Mouse (Mus musculus) limb, embryonic 14.5 days (tissue): ENCODE data around the gene Sipa1l1. TPM values are rescaled to one million over a fixed set of nuclear protein-coding genes. Genes with fewer than 3 reads are reported as not detected.

Source experiments
- ATAC-seq: fragments of 200-750 bp; cut with Nextera tagmentation; 2 replicates; pipeline ENCODE4 v1.8.0; 2017; ENCODE audit warnings: low read depth, moderate number of reproducible peaks, moderate TSS enrichment; ENCODE audit not compliant: low FRiP score
- DNase-seq: peaks from one replicate; pipeline ENCODE4 v3.0.0-alpha.2; 2015; ENCODE audit warnings: low spot score
- H3K27ac ChIP-seq: fragments of 300-500 bp; sonication (generic); replicated peaks from 2 replicates; pipeline ENCODE4 v1.5.1; 2014; ENCODE audit warnings: low read depth, mild to moderate bottlenecking, low read length, moderate library complexity, mixed read lengths
- H3K27me3 ChIP-seq: fragments of 300-500 bp; sonication (generic); 2 replicates; pipeline ENCODE4 v1.6.1; 2014; ENCODE audit warnings: low read length, mixed read lengths; ENCODE audit not compliant: control insufficient read depth, insufficient read depth
- H3K36me3 ChIP-seq: fragments of 300-500 bp; sonication (generic); 2 replicates; pipeline ENCODE4 v1.6.1; 2014; ENCODE audit warnings: mild to moderate bottlenecking, low read length, moderate library complexity, mixed read lengths; ENCODE audit not compliant: control insufficient read depth, insufficient read depth
- H3K4me1 ChIP-seq: fragments of 300-500 bp; sonication (generic); 2 replicates; pipeline ENCODE4 v1.6.1; 2014; ENCODE audit warnings: antibody characterized with exemption, low read length, mixed read lengths; ENCODE audit not compliant: control insufficient read depth, insufficient read depth
- H3K4me2 ChIP-seq: fragments of 300-500 bp; sonication (generic); replicated peaks from 2 replicates; pipeline ENCODE4 v1.6.1; 2014; ENCODE audit warnings: low read depth, mild to moderate bottlenecking, low read length, moderate library complexity; ENCODE audit not compliant: severe bottlenecking
- H3K4me3 ChIP-seq: fragments of 300-500 bp; sonication (generic); replicated peaks from 2 replicates; pipeline ENCODE4 v1.5.1; 2014; ENCODE audit warnings: low read length
- H3K9ac ChIP-seq: fragments of 300-500 bp; sonication (generic); 2 replicates; pipeline ENCODE4 v1.6.1; 2014; ENCODE audit warnings: mild to moderate bottlenecking, low read depth, low read length, moderate library complexity; ENCODE audit not compliant: severe bottlenecking
- H3K9me3 ChIP-seq: fragments of 300-500 bp; sonication (generic); 2 replicates; pipeline ENCODE4 v1.6.1; 2016; ENCODE audit warnings: low read length; ENCODE audit not compliant: control insufficient read depth
- POLR2A ChIP-seq: fragments of 200-500 bp; IDR thresholded peaks from 2 replicates; pipeline ENCODE4 v1.8.0; 2012; ENCODE audit warnings: inconsistent platforms, mild to moderate bottlenecking, moderate library complexity, borderline replicate concordance; ENCODE audit not compliant: insufficient read depth, insufficient read length; ENCODE audit errors: extremely low read depth
- WGBS: fragments of 180-500 bp; shearing (Covaris S2); extraction: QIAGEN DNeasy Blood & Tissue Kit; methylation state at CpG from one replicate; pipeline ENCODE4 v1.1.7; 2014; 5-methylcytosine and 5-hydroxymethylcytosine counted together
- polyA plus RNA-seq, 2 experiments: library from polyadenylated mRNA; depleted of rRNA in 1 of 2; stranded (reverse) in 1 of 2; unstranded in 1 of 2; fragments of >200 nt; fragmentation: Nextera tagmentation in 1 of 2; extraction: Ambion mirVana in 1 of 2; gene quantifications; 2 replicates each; pipeline versions ENCODE4 v1.2.1 to v1.2.3; 2012 to 2014

The Sipa1l1 gene
- polyA plus RNA-seq, 2 experiments: 29.5 to 31.0 TPM

DNA sequence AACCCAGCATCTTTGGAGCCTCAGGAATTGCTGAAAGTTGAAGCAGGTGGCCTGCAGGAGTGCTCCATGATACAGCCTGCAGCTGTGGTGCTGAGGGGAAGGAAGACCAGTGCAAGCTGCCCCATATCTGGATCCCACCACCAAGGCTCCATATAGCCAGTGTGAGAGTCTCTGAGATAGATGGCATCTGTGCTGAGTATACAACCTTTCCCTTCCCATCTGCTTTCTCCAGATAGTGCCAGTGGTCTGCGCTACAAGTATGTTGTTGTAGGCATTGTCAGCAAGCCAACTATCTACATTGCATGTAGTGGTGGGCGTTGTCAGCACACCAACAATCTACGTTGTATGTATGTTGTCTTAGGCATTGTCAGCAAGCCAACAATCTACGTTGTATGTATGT, 68.0 kb downstream of the Sipa1l1 start:
- Histone ChIP-seq H3K9me3 (no peaks in the 10 kb centered on the region), H3K4me1 (peaks cover 8% of the 10 kb centered on the region; the same call in 1 of the 2 replicates), H3K36me3 (0 out of 2 replicates have a peak, but pooled peaks cover 3% of the 10 kb centered on the region), H3K27ac (no peak overlapping the region), H3K4me3 (no peak overlapping the region), H3K9ac (no peak overlapping the region), H3K4me2 (no peak overlapping the region), H3K27me3 (no peaks in the 10 kb centered on the region)
- TF ChIP-seq POLR2A: no peak
- ATAC-seq (no peak), DNase-seq (no peak)
- WGBS: over 99% methylated on average over 4 of the region's 4 CpGs

- no peak for TF ChIP-seq POLR2A
- no peak for ATAC-seq
- Histone ChIP-seq H3K4me1 (peaks cover 8% of the 10 kb centered on the region; the same call in 1 of the 2 replicates), H3K27me3 (no peaks in the 10 kb centered on the region), H3K4me3 (no peak overlapping the region), H3K4me2 (no peak overlapping the region), H3K9me3 (no peaks in the 10 kb centered on the region), H3K9ac (no peak overlapping the region), H3K27ac (0 out of 2 replicates have a peak overlapping the region, but pooled peaks have one; percentile 9), H3K36me3 (0 out of 2 replicates have a peak, but pooled peaks cover 3% of the 10 kb centered on the region)
- 46% methylated on average over 4 of the region's 4 CpGs for WGBS
- DNase-seq: peak; percentile 35
Measured at GRCm38 (mm10) chr12:82237946-82238345, 68.8 kb downstream of the Sipa1l1 start.

DNA sequence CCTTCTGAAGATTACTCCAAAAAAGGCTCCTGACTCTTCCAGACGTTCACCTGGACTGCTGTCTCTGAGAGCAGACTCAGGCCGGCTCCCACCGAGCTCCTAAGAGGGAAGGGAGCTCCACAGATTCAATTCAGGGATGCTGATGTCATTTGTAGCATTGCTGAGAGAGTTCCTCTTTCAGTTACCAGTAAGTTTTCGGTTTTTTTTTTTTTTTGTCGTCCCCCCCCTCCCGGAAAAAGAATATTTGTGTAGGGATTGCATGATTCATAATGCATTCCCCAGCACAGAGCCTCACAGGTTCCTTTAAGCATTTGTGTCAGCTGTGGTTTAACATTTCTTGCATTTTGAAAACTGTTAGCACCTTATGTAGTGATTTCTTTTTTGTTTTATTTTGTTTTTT, 71.6 kb downstream of the Sipa1l1 start:
- 74% methylated on average over 6 of the region's 6 CpGs for WGBS
- H3K27me3 ChIP-seq: no peaks in the 10 kb centered on the region
- H3K4me1 ChIP-seq: peaks cover 8% of the 10 kb centered on the region; the same call in 1 of the 2 replicates
- H3K36me3 ChIP-seq: 0 out of 2 replicates have a peak, but pooled peaks cover 3% of the 10 kb centered on the region
- no peak overlapping the region for H3K9ac ChIP-seq
- no peak overlapping the region for H3K4me2 ChIP-seq
- no peaks in the 10 kb centered on the region for H3K9me3 ChIP-seq
- no peak for ATAC-seq
- no peak for TF ChIP-seq POLR2A
- H3K4me3 ChIP-seq: no peak overlapping the region
- DNase-seq: no peak
- no peak overlapping the region for H3K27ac ChIP-seq

- no peak overlapping the region for H3K4me3 ChIP-seq
- ATAC-seq: no peak
- no peak for DNase-seq
- no peak for TF ChIP-seq POLR2A
- no peaks in the 10 kb centered on the region for H3K27me3 ChIP-seq
- peaks cover 2% of the 10 kb centered on the region; the same call in 1 of the 2 replicates for H3K4me1 ChIP-seq
- H3K9ac ChIP-seq: no peak overlapping the region
- H3K4me2 ChIP-seq: no peak overlapping the region
- 86% methylated on average over 6 of the region's 6 CpGs for WGBS
- H3K27ac ChIP-seq: no peak overlapping the region
- H3K9me3 ChIP-seq: no peaks in the 10 kb centered on the region
- H3K36me3 ChIP-seq: no peaks in the 10 kb centered on the region
Measured at GRCm38 (mm10) chr12:82245219-82245618, 76.1 kb downstream of the Sipa1l1 start.

GRCm38 (mm10) chr12:82246422-82246821, 77.3 kb downstream of the Sipa1l1 start:
- H3K9ac ChIP-seq: no peak overlapping the region
- no peak overlapping the region for H3K27ac ChIP-seq
- DNase-seq (no peak), ATAC-seq (no peak)
- H3K27me3 ChIP-seq: no peaks in the 10 kb centered on the region
- H3K4me3 ChIP-seq: no peak overlapping the region
- H3K9me3 ChIP-seq: no peaks in the 10 kb centered on the region
- no peak overlapping the region for H3K4me2 ChIP-seq
- no peaks in the 10 kb centered on the region for H3K36me3 ChIP-seq
- WGBS: 79% methylated on average over 3 of the region's 3 CpGs
- TF ChIP-seq POLR2A: no peak
- peaks cover 2% of the 10 kb centered on the region; the same call in 1 of the 2 replicates for H3K4me1 ChIP-seq
